Mouse (Mus musculus): ENCODE measurements around the gene Kat2b. TPM values are rescaled to one million over a fixed set of nuclear protein-coding genes. Genes with fewer than 3 reads are reported as not detected.
A peak's percentile ranks its signal among the peaks of the same experiment; 100 is the strongest.
"Not testable (repeated sequence)": the region's sequence is repeated elsewhere in the genome, so short reads cannot be mapped to it uniquely, and the experiment has no call there.

Kat2b gene
- polyA plus RNA-seq, 1 experiment from 2014 or later: 11.2 TPM

DNA sequence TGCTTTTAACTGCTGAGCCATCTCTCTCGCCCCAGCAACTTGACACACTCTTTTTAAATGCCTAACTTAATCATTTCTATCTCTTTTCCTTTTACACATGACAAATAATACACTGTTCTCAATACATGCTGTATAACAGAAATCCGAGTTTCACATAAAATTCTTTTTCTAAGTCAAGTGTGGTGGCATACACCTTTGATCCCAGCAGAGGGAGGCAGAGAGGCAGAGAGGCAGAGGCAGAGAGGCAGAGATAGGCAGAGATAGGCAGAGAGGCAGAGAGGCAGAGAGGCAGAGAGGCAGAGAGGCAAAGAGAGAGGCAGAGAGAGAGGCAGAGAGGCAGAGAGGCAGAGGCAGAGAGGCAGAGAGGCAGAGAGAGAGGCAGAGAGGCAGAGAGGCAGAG, 90.7 kb downstream of the Kat2b start:
- H3K4me2 ChIP-seq (ENCODE audit: low read depth, low read length); H3K4me1 ChIP-seq (ENCODE audit: control insufficient read depth, insufficient read depth, low read length); ATAC-seq (ENCODE audit: low read depth); H3K9ac ChIP-seq (replicated peaks; ENCODE audit: low read depth, low read length); H3K27me3 ChIP-seq (ENCODE audit: control insufficient read depth, insufficient read depth, low read length); H3K4me3 ChIP-seq (ENCODE audit: low read depth, low read length); H3K9me3 ChIP-seq (ENCODE audit: control insufficient read depth, low read length); H3K27ac ChIP-seq (ENCODE audit: low read depth, low read length): not testable (repeated sequence)
- 85% methylated on average over 2 of the region's 2 CpGs for WGBS
- H3K36me3 ChIP-seq (ENCODE audit: control insufficient read depth, insufficient read depth, low read length): peaks cover 17% of the 10 kb centered on the region; the same call in 1 of the 2 replicates

DNA sequence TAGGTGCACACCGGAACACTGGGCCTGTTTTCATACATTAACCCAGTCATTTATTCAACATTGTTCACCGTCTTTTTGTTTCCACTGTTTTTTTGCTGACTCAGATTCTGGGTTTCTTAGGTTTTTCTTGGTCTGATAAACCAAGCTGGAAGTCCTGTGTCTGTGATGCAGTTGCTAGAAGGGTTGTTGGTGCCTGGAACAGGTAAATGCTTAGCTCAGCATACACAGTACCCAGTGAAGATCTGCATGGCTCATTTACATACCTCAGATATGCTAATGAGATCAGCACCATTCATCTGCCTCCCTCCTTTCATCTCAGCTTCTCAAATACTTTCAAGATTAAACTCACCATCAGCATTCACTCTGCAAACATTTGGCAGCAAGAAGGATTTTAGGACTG, 92.0 kb downstream of the Kat2b start:
- Histone ChIP-seq H3K4me3 (ENCODE audit: low read depth, low read length) (no peak overlapping the region), H3K9ac (replicated peaks; ENCODE audit: low read depth, low read length) (no peak overlapping the region), H3K27ac (ENCODE audit: low read depth, low read length) (no peak overlapping the region), H3K9me3 (ENCODE audit: control insufficient read depth, low read length) (no peaks in the 10 kb centered on the region), H3K36me3 (ENCODE audit: control insufficient read depth, insufficient read depth, low read length) (peaks cover 17% of the 10 kb centered on the region; the same call in 1 of the 2 replicates), H3K27me3 (ENCODE audit: control insufficient read depth, insufficient read depth, low read length) (no peaks in the 10 kb centered on the region), H3K4me2 (ENCODE audit: low read depth, low read length) (no peak overlapping the region), H3K4me1 (ENCODE audit: control insufficient read depth, insufficient read depth, low read length) (no peaks in the 10 kb centered on the region)
- no peak for ATAC-seq (ENCODE audit: low read depth)
- 87% methylated on average over 2 of the region's 2 CpGs for WGBS

DNA sequence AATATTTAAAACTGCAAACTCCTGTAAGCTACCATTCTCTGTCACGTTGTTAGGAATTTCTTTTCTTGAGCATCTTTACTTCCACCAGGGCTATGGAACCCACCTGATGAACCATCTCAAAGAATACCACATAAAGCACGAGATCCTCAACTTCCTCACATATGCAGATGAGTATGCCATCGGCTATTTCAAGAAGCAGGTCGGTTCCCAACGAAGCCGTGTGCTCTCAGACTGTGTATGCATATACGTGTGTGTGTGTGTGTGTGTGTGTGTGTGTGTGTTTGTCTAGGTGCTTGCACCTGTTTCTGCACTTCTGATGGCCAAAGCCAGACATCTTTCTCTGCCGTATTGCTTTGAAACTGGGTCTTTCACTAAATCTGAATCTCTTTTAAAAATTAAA, 92.6 kb downstream of the Kat2b start:
- H3K4me2 ChIP-seq (ENCODE audit: low read depth, low read length): no peak overlapping the region
- H3K27ac ChIP-seq (ENCODE audit: low read depth, low read length): no peak overlapping the region
- 86% methylated on average over 8 of the region's 8 CpGs for WGBS
- no peak for ATAC-seq (ENCODE audit: low read depth)
- no peaks in the 10 kb centered on the region for H3K27me3 ChIP-seq (ENCODE audit: control insufficient read depth, insufficient read depth, low read length)
- no peak overlapping the region for H3K4me3 ChIP-seq (ENCODE audit: low read depth, low read length)
- H3K36me3 ChIP-seq (ENCODE audit: control insufficient read depth, insufficient read depth, low read length): peaks cover 16% of the 10 kb centered on the region; the same call in 1 of the 2 replicates
- no peaks in the 10 kb centered on the region for H3K4me1 ChIP-seq (ENCODE audit: control insufficient read depth, insufficient read depth, low read length)
- H3K9ac ChIP-seq (replicated peaks; ENCODE audit: low read depth, low read length): no peak overlapping the region
- no peaks in the 10 kb centered on the region for H3K9me3 ChIP-seq (ENCODE audit: control insufficient read depth, low read length)

DNA sequence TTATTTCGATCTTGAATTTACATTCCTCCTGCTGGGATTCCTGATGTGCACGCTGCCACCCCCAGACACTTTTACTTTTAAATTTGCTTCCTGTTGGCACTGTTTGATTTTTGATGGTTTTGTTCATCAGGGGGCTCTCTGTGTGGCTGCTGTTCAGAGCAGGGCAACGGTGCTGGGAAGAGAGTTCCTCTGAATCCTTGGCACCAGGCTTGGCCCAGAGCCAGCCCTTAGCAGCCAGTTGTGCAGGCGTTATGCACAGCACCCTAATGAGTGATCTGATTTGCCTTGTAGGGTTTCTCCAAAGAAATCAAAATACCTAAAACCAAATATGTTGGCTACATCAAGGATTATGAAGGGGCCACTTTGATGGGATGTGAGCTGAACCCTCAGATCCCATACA, 93.1 kb downstream of the Kat2b start:
- Histone ChIP-seq H3K9ac (replicated peaks; ENCODE audit: low read depth, low read length) (no peak overlapping the region), H3K36me3 (ENCODE audit: control insufficient read depth, insufficient read depth, low read length) (peaks cover 11% of the 10 kb centered on the region; the same call in 1 of the 2 replicates), H3K9me3 (ENCODE audit: control insufficient read depth, low read length) (no peaks in the 10 kb centered on the region), H3K27ac (ENCODE audit: low read depth, low read length) (no peak overlapping the region), H3K4me2 (ENCODE audit: low read depth, low read length) (no peak overlapping the region), H3K4me3 (ENCODE audit: low read depth, low read length) (no peak overlapping the region), H3K4me1 (ENCODE audit: control insufficient read depth, insufficient read depth, low read length) (no peaks in the 10 kb centered on the region), H3K27me3 (ENCODE audit: control insufficient read depth, insufficient read depth, low read length) (no peaks in the 10 kb centered on the region)
- ATAC-seq (ENCODE audit: low read depth): peak; percentile 80; the same call in 1 of the 2 replicates
- 42% methylated on average over 4 of the region's 4 CpGs for WGBS

DNA sequence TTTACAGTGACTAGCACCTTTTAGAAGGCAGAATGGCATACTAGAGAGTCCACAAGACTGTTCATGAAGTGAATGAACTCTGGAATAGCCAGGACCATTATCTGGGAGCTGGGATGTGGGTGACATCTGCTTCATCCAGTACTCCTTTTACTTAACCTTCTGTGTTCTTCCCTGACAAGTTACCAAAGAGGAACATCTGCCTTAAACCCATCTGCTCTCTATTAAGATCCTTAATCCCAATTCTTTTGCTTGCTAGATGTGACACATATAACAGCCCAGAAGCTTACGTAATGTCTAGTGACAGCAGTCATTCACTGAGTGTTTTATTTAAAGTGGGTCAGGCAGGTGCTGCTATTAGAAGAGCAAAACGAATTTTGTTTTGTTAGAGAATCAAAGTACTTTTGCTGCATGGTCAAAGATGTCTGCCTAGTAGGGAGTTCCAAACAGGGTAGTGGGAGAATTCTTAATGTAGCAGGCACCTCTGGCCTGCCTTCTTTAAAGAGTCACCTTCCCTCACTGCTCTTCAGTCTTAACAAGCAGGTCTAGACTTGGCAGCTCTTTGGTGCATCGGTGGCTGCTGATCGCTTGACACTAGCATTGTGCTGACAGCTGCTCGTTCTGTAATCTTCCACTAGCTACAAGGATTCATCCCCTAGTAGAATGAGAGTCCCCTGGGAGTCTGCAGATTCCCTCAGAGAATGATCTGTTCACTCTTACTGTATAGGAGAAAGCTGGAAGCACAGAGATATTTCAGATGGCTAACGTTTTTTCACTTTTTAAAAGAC, 94.6 kb downstream of the Kat2b start:
- WGBS: 73% methylated on average over 6 of the region's 6 CpGs
- Histone ChIP-seq H3K4me2 (ENCODE audit: low read depth, low read length) (no peak overlapping the region), H3K9me3 (ENCODE audit: control insufficient read depth, low read length) (no peaks in the 10 kb centered on the region), H3K4me1 (ENCODE audit: control insufficient read depth, insufficient read depth, low read length) (no peaks in the 10 kb centered on the region), H3K27ac (ENCODE audit: low read depth, low read length) (no peak overlapping the region), H3K9ac (replicated peaks; ENCODE audit: low read depth, low read length) (no peak overlapping the region), H3K4me3 (ENCODE audit: low read depth, low read length) (no peak overlapping the region), H3K27me3 (ENCODE audit: control insufficient read depth, insufficient read depth, low read length) (no peaks in the 10 kb centered on the region), H3K36me3 (ENCODE audit: control insufficient read depth, insufficient read depth, low read length) (peaks cover 10% of the 10 kb centered on the region; the same call in 1 of the 2 replicates)
- ATAC-seq (ENCODE audit: low read depth): no peak

DNA sequence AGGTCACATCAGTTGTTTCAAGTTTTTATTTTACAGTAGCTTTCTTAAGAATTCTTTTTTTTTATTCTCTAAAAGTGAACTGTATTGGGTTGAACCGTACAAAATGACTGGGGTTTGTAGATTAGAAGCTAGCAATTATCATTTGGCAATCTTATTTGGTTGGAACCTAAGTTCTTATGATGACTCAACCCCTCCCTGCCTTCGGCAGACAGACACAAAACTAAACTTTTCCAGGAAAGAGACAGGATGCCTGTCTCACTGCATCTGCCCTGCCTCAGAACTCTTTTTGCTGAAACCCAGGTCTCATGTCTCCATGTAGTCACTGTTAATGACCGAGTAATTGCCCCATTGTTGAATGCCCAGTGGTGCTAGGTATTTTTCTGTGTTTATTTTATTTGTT, 97.6 kb downstream of the Kat2b start:
- Histone ChIP-seq H3K36me3 (ENCODE audit: control insufficient read depth, insufficient read depth, low read length) (0 out of 2 replicates have a peak, but pooled peaks cover 4% of the 10 kb centered on the region), H3K4me2 (ENCODE audit: low read depth, low read length) (no peak overlapping the region), H3K27ac (ENCODE audit: low read depth, low read length) (no peak overlapping the region), H3K9ac (replicated peaks; ENCODE audit: low read depth, low read length) (no peak overlapping the region), H3K9me3 (ENCODE audit: control insufficient read depth, low read length) (no peaks in the 10 kb centered on the region), H3K27me3 (ENCODE audit: control insufficient read depth, insufficient read depth, low read length) (no peaks in the 10 kb centered on the region), H3K4me3 (ENCODE audit: low read depth, low read length) (no peak overlapping the region), H3K4me1 (ENCODE audit: control insufficient read depth, insufficient read depth, low read length) (no peaks in the 10 kb centered on the region)
- 90% methylated on average over 3 of the region's 3 CpGs for WGBS
- ATAC-seq (ENCODE audit: low read depth): no peak

DNA sequence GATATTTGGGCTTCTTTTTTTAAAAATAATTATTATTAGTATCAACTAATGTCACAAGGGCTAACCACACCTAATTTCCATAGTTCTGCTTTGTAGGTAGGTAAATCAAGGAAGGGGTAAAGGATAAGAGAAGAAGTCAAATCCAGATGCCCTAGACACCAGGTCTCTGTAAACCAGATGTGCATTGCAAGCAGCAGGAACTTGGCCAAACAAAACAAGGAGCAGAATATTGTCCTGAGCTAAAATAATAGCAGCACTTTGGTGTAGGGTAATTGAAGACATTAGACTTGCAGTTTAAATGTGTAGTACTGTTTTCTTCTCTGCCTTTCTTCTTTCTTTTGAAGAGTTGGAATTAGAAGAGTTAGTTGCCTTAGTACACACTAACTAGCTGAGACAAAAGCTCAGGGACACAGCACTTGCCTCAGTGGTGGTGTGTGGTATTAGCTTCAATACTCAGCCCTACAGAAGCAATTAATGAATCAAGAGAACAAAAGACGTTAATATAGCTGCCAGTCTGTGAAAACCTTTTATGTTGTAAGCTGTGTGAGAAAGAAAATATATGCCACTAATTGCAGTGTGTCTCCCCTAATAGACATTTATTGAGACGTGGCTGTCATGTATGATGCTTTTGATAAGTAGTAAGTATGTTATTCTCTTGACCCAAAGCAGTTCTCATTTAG, 98.2 kb downstream of the Kat2b start:
- H3K27me3 ChIP-seq (ENCODE audit: control insufficient read depth, insufficient read depth, low read length): no peaks in the 10 kb centered on the region
- no peaks in the 10 kb centered on the region for H3K4me1 ChIP-seq (ENCODE audit: control insufficient read depth, insufficient read depth, low read length)
- no peaks in the 10 kb centered on the region for H3K9me3 ChIP-seq (ENCODE audit: control insufficient read depth, low read length)
- no peak overlapping the region for H3K4me2 ChIP-seq (ENCODE audit: low read depth, low read length)
- ATAC-seq (ENCODE audit: low read depth): no peak
- H3K9ac ChIP-seq (replicated peaks; ENCODE audit: low read depth, low read length): no peak overlapping the region
- 59% methylated on average over 2 of the region's 2 CpGs for WGBS
- 0 out of 2 replicates have a peak, but pooled peaks cover 4% of the 10 kb centered on the region for H3K36me3 ChIP-seq (ENCODE audit: control insufficient read depth, insufficient read depth, low read length)
- no peak overlapping the region for H3K4me3 ChIP-seq (ENCODE audit: low read depth, low read length)
- no peak overlapping the region for H3K27ac ChIP-seq (ENCODE audit: low read depth, low read length)

DNA sequence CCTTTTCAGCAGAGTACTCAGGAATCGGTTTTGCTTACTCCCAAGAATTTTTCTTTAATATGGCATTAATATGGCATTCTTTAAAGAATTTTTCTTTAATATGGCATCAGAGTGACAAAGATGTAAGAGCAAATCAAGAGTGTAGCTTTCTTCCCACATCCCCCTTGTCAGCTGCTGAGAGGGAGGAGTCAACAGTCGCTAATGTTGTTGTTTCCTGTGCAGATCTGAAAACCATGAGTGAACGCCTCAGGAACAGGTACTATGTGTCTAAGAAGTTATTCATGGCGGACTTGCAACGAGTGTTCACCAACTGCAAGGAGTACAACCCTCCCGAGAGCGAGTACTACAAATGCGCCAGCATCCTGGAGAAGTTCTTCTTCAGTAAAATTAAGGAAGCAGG, 103.8 kb downstream of the Kat2b start:
- H3K27me3 ChIP-seq (ENCODE audit: control insufficient read depth, insufficient read depth, low read length): no peaks in the 10 kb centered on the region
- H3K36me3 ChIP-seq (ENCODE audit: control insufficient read depth, insufficient read depth, low read length): no peaks in the 10 kb centered on the region
- H3K4me3 ChIP-seq (ENCODE audit: low read depth, low read length): no peak overlapping the region
- no peak overlapping the region for H3K9ac ChIP-seq (replicated peaks; ENCODE audit: low read depth, low read length)
- H3K4me1 ChIP-seq (ENCODE audit: control insufficient read depth, insufficient read depth, low read length): no peaks in the 10 kb centered on the region
- H3K4me2 ChIP-seq (ENCODE audit: low read depth, low read length): no peak overlapping the region
- no peak for ATAC-seq (ENCODE audit: low read depth)
- 94% methylated on average over 8 of the region's 8 CpGs for WGBS
- H3K27ac ChIP-seq (ENCODE audit: low read depth, low read length): no peak overlapping the region
- H3K9me3 ChIP-seq (ENCODE audit: control insufficient read depth, low read length): no peaks in the 10 kb centered on the region

DNA sequence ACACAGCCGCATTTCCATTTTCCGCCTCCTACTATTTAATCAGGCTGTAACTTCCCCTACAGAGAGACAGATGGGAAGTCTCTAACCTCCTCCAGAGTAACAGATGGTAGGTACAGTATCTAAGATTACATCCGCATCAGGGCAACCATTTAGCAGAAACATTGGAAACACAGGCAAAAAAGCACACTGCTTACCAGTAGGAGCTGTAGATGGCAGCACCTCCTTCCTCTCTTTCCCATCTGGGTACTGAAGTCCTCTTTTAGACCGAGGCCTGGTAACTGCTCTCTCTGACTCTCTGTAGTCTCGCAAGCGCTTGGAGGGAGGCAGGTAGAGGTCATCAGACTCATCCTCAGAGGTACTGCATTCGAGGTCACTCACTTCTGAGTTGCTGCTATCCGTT, 112.1 kb downstream of the Kat2b start:
- Histone ChIP-seq H3K27ac (ENCODE audit: low read depth, low read length) (no peak overlapping the region), H3K4me2 (ENCODE audit: low read depth, low read length) (no peak overlapping the region), H3K36me3 (ENCODE audit: control insufficient read depth, insufficient read depth, low read length) (no peaks in the 10 kb centered on the region), H3K9ac (replicated peaks; ENCODE audit: low read depth, low read length) (no peak overlapping the region), H3K9me3 (ENCODE audit: control insufficient read depth, low read length) (no peaks in the 10 kb centered on the region), H3K4me1 (ENCODE audit: control insufficient read depth, insufficient read depth, low read length) (no peaks in the 10 kb centered on the region), H3K4me3 (ENCODE audit: low read depth, low read length) (no peak overlapping the region), H3K27me3 (ENCODE audit: control insufficient read depth, insufficient read depth, low read length) (no peaks in the 10 kb centered on the region)
- WGBS: 76% methylated on average over 8 of the region's 8 CpGs
- peak; percentile 85 for ATAC-seq (ENCODE audit: low read depth)
